Mouse (Mus musculus) C2C12 (cell line): ENCODE measurements around the gene Arl2.

ENCODE experiments used
- CEBPB ChIP-seq: IDR thresholded peaks from one replicate; pipeline ENCODE4 v1.6.1; 2011; ENCODE audit warnings: low read depth, mild to moderate bottlenecking, control low read depth, moderate library complexity
- CTCF ChIP-seq: IDR thresholded peaks from one replicate; pipeline ENCODE4 v1.5.1; 2011; ENCODE audit not compliant: control insufficient read depth, insufficient read depth, insufficient read length
- MAX ChIP-seq: IDR thresholded peaks from one replicate; pipeline ENCODE4 v1.6.1; 2011; ENCODE audit warnings: mild to moderate bottlenecking, control low read depth
- USF1 ChIP-seq: IDR thresholded peaks from one replicate; pipeline ENCODE4 v1.6.1; 2011; ENCODE audit warnings: low read depth, mild to moderate bottlenecking, control low read depth, moderate library complexity

GRCm38 (mm10) chr19:6088841-6089240, 52.5 kb downstream of the Arl2 start:
- TF ChIP-seq CTCF (no peak), USF1 (no peak), MAX (no peak), CEBPB (no peak)
